Mouse (Mus musculus) erythroblast, embryonic 14.5 days (primary cell): Measurements from ENCODE around the gene Iqsec2.

Experiments
- GATA1 ChIP-seq: IDR thresholded peaks from 2 replicates; pipeline ENCODE4 v1.6.1; 2012; ENCODE audit warnings: low read length, inconsistent platforms, mixed read lengths
- TAL1 ChIP-seq: IDR thresholded peaks from 3 replicates; pipeline ENCODE4 v1.6.1; 2012; ENCODE audit warnings: low read length, inconsistent platforms, mixed read lengths

GRCm38 (mm10) chrX:152172487-152172935, 28.4 kb downstream of the Iqsec2 start:
- no peak for TF ChIP-seq TAL1
- TF ChIP-seq GATA1, result no peak
